Mouse (Mus musculus): ENCODE measurements at regions not wholly inside any gene's neighbourhood (a gene's known extent, or its start where the extent isn't known, plus 50 kb on each side); places are given as distances from the start of the nearest gene placed in this dataset.

DNA sequence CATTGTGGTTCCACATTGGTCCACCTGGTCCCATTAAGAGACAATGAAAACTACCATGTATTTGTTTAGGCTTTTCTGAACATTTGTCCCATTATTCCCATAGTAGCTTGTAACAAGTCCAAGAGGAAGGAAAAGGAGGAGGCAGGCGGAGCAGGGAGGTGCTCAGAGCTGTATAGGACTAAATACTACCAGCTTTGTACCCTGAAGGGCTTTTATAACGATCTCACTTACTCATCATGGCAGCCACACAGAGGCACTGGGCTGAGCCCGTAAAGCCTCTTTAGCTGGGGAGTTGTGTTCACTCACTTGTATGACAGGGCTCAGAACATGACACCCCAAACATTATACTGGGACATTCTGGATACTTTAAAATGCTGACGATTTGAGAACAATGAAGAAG lies 425.4 kb downstream of the Nedd1 start:
- no peak overlapping the region for H3K9ac ChIP-seq (ENCODE audit: control insufficient read depth, low read depth, low read length, poor library complexity, severe bottlenecking)
- H3K27ac ChIP-seq (ENCODE audit: control insufficient read depth, low read depth, low read length): no peak overlapping the region
- H3K79me2 ChIP-seq (ENCODE audit: control insufficient read depth, insufficient read depth, low read length, poor library complexity): no peaks in the 10 kb centered on the region
- H3K27me3 ChIP-seq (ENCODE audit: control insufficient read depth in 1 of 2, insufficient read depth in 2 of 2, low read length in 2 of 2): no peaks in the 10 kb centered on the region; a peak in 1 of 4 replicates
- H3K4me3 ChIP-seq (ENCODE audit: control insufficient read depth in 1 of 2, insufficient read depth in 1 of 2, low read depth in 2 of 2, low read length in 2 of 2): no peak overlapping the region
- H3K36me3 ChIP-seq (ENCODE audit: control insufficient read depth in 1 of 2, insufficient read depth in 2 of 2, low read length in 2 of 2): no peaks in the 10 kb centered on the region
- TF ChIP-seq USF1 (IDR thresholded peaks at IDR 0.05; ENCODE audit: low read depth, low read length) (no peak), RAD21 (IDR thresholded peaks at IDR 0.05; ENCODE audit: low read depth, low read length) (no peak), CTCF (IDR thresholded peaks at IDR 0.05 in 2 of 3, conservative IDR thresholded peaks at IDR 0.05 in 1 of 3; ENCODE audit: control insufficient read depth in 1 of 3, insufficient read depth in 1 of 3, low read depth in 2 of 3, low read length in 3 of 3, poor library complexity in 1 of 3, severe bottlenecking in 1 of 3) (no peak), MXI1 (IDR thresholded peaks at IDR 0.05; ENCODE audit: low read depth, low read length) (no peak), JUND (IDR thresholded peaks at IDR 0.05; ENCODE audit: low read depth, low read length) (no peak), MAFK (IDR thresholded peaks at IDR 0.05; ENCODE audit: borderline replicate concordance, low read depth, low read length) (no peak), MYC (IDR thresholded peaks at IDR 0.05; ENCODE audit: low read depth, low read length) (no peak), SIN3A (IDR thresholded peaks at IDR 0.05; ENCODE audit: low read length) (no peak), POLR2AphosphoS5 (IDR thresholded peaks at IDR 0.05; ENCODE audit: borderline replicate concordance, low read depth, low read length) (no peak), USF2 (IDR thresholded peaks at IDR 0.05; ENCODE audit: borderline replicate concordance in 1 of 2, insufficient read depth in 1 of 2, low read depth in 1 of 2, low read length in 2 of 2) (no peak), ZNF384 (IDR thresholded peaks at IDR 0.05; ENCODE audit: low read depth, low read length) (no peak), GABPA (IDR thresholded peaks at IDR 0.05; ENCODE audit: low read depth, low read length) (no peak), ELF1 (IDR thresholded peaks at IDR 0.05; ENCODE audit: low read depth, low read length) (no peak), TAL1 (IDR thresholded peaks at IDR 0.05; ENCODE audit: low read length) (no peak), EP300 (IDR thresholded peaks at IDR 0.05; ENCODE audit: low read depth in 1 of 2, low read length in 2 of 2) (no peak), GATA1 (IDR thresholded peaks at IDR 0.05; ENCODE audit: low read depth, low read length) (no peak), NELFE (IDR thresholded peaks at IDR 0.05; ENCODE audit: low read depth, low read length) (no peak), ZKSCAN1 (IDR thresholded peaks at IDR 0.05; ENCODE audit: low read depth, low read length) (no peak)
- H3K4me1 ChIP-seq (ENCODE audit: control insufficient read depth in 1 of 2, insufficient read depth in 2 of 2, low read length in 2 of 2): no peaks in the 10 kb centered on the region
- DNase-seq (ENCODE audit: low read depth, low spot score): no peak
- no peaks in the 10 kb centered on the region for H3K9me3 ChIP-seq (replicated peaks; ENCODE audit: insufficient read depth, low read length)

DNA sequence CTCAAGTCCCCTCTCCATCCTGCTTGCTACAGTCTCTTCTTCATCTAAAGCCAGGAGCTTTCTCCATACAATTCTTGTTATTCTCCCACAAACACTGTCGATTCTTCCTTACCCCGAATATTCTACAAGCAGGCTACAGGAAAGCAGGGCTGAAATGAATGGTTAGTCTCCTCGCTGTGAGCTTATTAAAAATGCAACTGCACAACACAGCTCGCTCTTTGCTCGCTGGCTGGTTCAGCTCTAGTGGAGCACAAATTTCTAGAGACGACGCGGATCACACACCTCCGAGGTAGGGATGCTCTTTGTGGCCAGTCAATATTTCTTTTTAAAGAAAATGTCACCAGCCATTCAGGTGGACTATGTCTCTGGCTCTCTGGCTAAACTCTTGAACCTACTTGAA lies 425.9 kb downstream of the Nedd1 start:
- Histone ChIP-seq H3K9ac (ENCODE audit: control insufficient read depth, low read depth, low read length, poor library complexity, severe bottlenecking) (no peak overlapping the region), H3K36me3 (ENCODE audit: control insufficient read depth in 1 of 2, insufficient read depth in 2 of 2, low read length in 2 of 2) (no peaks in the 10 kb centered on the region), H3K27me3 (ENCODE audit: control insufficient read depth in 1 of 2, insufficient read depth in 2 of 2, low read length in 2 of 2) (no peaks in the 10 kb centered on the region; a peak in 1 of 4 replicates), H3K9me3 (replicated peaks; ENCODE audit: insufficient read depth, low read length) (no peaks in the 10 kb centered on the region), H3K4me3 (ENCODE audit: control insufficient read depth in 1 of 2, insufficient read depth in 1 of 2, low read depth in 2 of 2, low read length in 2 of 2) (no peak overlapping the region), H3K27ac (ENCODE audit: control insufficient read depth, low read depth, low read length) (no peak overlapping the region), H3K79me2 (ENCODE audit: control insufficient read depth, insufficient read depth, low read length, poor library complexity) (no peaks in the 10 kb centered on the region), H3K4me1 (ENCODE audit: control insufficient read depth in 1 of 2, insufficient read depth in 2 of 2, low read length in 2 of 2) (no peaks in the 10 kb centered on the region)
- no peak for DNase-seq (ENCODE audit: low read depth, low spot score)
- TF ChIP-seq POLR2AphosphoS2 (IDR thresholded peaks at IDR 0.05; ENCODE audit: low read length) (no peak), NELFE (IDR thresholded peaks at IDR 0.05; ENCODE audit: low read depth, low read length) (no peak), KAT2A (conservative IDR thresholded peaks at IDR 0.05; ENCODE audit: low read depth, low read length) (no peak), UBTF (IDR thresholded peaks at IDR 0.05; ENCODE audit: borderline replicate concordance, insufficient read depth, low read depth, low read length) (no peak), NRF1 (IDR thresholded peaks at IDR 0.05; ENCODE audit: insufficient read depth, low read depth, low read length, poor library complexity, severe bottlenecking) (no peak), SIN3A (IDR thresholded peaks at IDR 0.05; ENCODE audit: low read length) (no peak), BHLHE40 (IDR thresholded peaks at IDR 0.05; ENCODE audit: borderline replicate concordance, low read depth, low read length) (no peak), USF2 (IDR thresholded peaks at IDR 0.05; ENCODE audit: borderline replicate concordance in 1 of 2, insufficient read depth in 1 of 2, low read depth in 1 of 2, low read length in 2 of 2) (no peak), TAL1 (IDR thresholded peaks at IDR 0.05; ENCODE audit: low read length) (no peak), MAX (IDR thresholded peaks at IDR 0.05; ENCODE audit: low read length) (no peak), E2F4 (IDR thresholded peaks at IDR 0.05; ENCODE audit: borderline replicate concordance, low read depth, low read length) (no peak), RAD21 (IDR thresholded peaks at IDR 0.05; ENCODE audit: low read depth, low read length) (no peak), ETS1 (IDR thresholded peaks at IDR 0.05; ENCODE audit: low read depth, low read length) (no peak), HCFC1 (IDR thresholded peaks at IDR 0.05; ENCODE audit: low read depth, low read length) (no peak)

Data from MEL (cell line).